Mouse (Mus musculus): ENCODE data around the gene Sirt4.

GRCm38 (mm10) chr5:115433191-115433590, 51.3 kb downstream of the Sirt4 start:
- TF ChIP-seq EP300 (IDR thresholded peaks at IDR 0.05; ENCODE audit: insufficient read depth, low read depth, low read length) (no peak), CTCF (IDR thresholded peaks at IDR 0.05) (no peak), POLR2A (IDR thresholded peaks at IDR 0.05; ENCODE audit: insufficient read depth, low read depth, low read length) (no peak)
